Mouse (Mus musculus) embryonic facial prominence, embryonic 11.5 days (tissue): Measurements from ENCODE around the gene Ctbs. TPM values are rescaled to one million over a fixed set of nuclear protein-coding genes. Genes with fewer than 3 reads are reported as not detected.
A peak's percentile ranks its signal among the peaks of the same experiment; 100 is the strongest.

ENCODE experiments used
- ATAC-seq: fragments of 200-750 bp; cut with Nextera tagmentation; replicated peaks from 2 replicates; pipeline ENCODE4 v1.8.0; 2017; ENCODE audit warnings: low read depth; ENCODE audit not compliant: insufficient number of reproducible peaks, low FRiP score, low TSS enrichment
- DNase-seq: peaks from one replicate; pipeline ENCODE4 v3.0.0-alpha.2; 2015; ENCODE audit warnings: low spot score
- H3K27ac ChIP-seq: fragments of 300-500 bp; sonication (generic); replicated peaks from 2 replicates; pipeline ENCODE4 v1.5.1; 2014; ENCODE audit warnings: mild to moderate bottlenecking, low read depth, low read length, control low read depth
- H3K27me3 ChIP-seq: fragments of 300-500 bp; sonication (generic); 2 replicates; pipeline ENCODE4 v1.6.1; 2014; ENCODE audit warnings: mild to moderate bottlenecking, low read length, moderate library complexity, mixed read lengths; ENCODE audit not compliant: control insufficient read depth, insufficient read depth
- H3K36me3 ChIP-seq: fragments of 300-500 bp; sonication (generic); replicated peaks from 2 replicates; pipeline ENCODE4 v1.6.1; 2014; ENCODE audit warnings: low read depth, mild to moderate bottlenecking, low read length, moderate library complexity, mixed read lengths; ENCODE audit not compliant: control insufficient read depth, insufficient read depth
- H3K4me1 ChIP-seq: fragments of 300-500 bp; sonication (generic); 2 replicates; pipeline ENCODE4 v1.6.1; 2014; ENCODE audit warnings: low read length, mixed read lengths; ENCODE audit not compliant: control insufficient read depth, insufficient read depth
- H3K4me2 ChIP-seq: fragments of 300-500 bp; sonication (generic); 2 replicates; pipeline ENCODE4 v1.6.1; 2014; ENCODE audit warnings: low read depth, mild to moderate bottlenecking, control low read depth, low read length, moderate library complexity
- H3K4me3 ChIP-seq: fragments of 300-500 bp; sonication (generic); 2 replicates; pipeline ENCODE4 v1.5.1; 2014; ENCODE audit warnings: low read depth, low read length, control low read depth
- H3K9ac ChIP-seq: fragments of 300-500 bp; sonication (generic); replicated peaks from 2 replicates; pipeline ENCODE4 v1.6.1; 2014; ENCODE audit warnings: mild to moderate bottlenecking, control low read depth, low read length
- H3K9me3 ChIP-seq: fragments of 300-500 bp; sonication (generic); replicated peaks from 2 replicates; pipeline ENCODE4 v1.6.1; 2016; ENCODE audit warnings: mild to moderate bottlenecking, low read length, inconsistent platforms, mixed read lengths; ENCODE audit not compliant: control insufficient read depth
- WGBS: fragments of 180-500 bp; shearing (Covaris S2); extraction: QIAGEN DNeasy Blood & Tissue Kit; methylation state at CpG from one replicate; pipeline ENCODE4 v1.1.7; 2014; 5-methylcytosine and 5-hydroxymethylcytosine counted together
- polyA plus RNA-seq: library from polyadenylated mRNA; unstranded; fragments of >200 nt; fragmentation: Nextera tagmentation; extraction: Ambion mirVana; gene quantifications from 2 replicates; pipeline ENCODE4 v1.2.1, GENCODE M21; 2014

Ctbs gene
- 6.1 and 6.7 TPM in 2 replicates for polyA plus RNA-seq

- Histone ChIP-seq H3K36me3 (no peaks in the 10 kb centered on the region), H3K4me3 (peak within 1 kb of the TSS; percentile 58), H3K27ac (no peak within 1 kb of the TSS; the same call in 1 of the 2 replicates), H3K9ac (peak within 1 kb of the TSS; percentile 74), H3K4me1 (no peaks in the 10 kb centered on the region), H3K4me2 (peak within 1 kb of the TSS; percentile 65), H3K9me3 (no peaks in the 10 kb centered on the region), H3K27me3 (no peaks in the 10 kb centered on the region)
- no peak for DNase-seq
- 56% methylated on average over 9 of the region's 9 CpGs for WGBS
- ATAC-seq = no peak
Observed at GRCm38 (mm10) chr3:146449745-146450250, at the start of gene Ctbs. Ctbs (plus strand) TSS chr3:146449795.

GRCm38 (mm10) chr3:146403770-146404169 is 45.8 kb upstream of the Ctbs start:
- DNase-seq = no peak
- Histone ChIP-seq H3K36me3 (no peaks in the 10 kb centered on the region), H3K27ac (no peak overlapping the region), H3K4me1 (no peaks in the 10 kb centered on the region; the same call in 1 of the 2 replicates), H3K9me3 (no peaks in the 10 kb centered on the region), H3K9ac (peak overlapping the region; percentile 85), H3K4me2 (peak overlapping the region; percentile 68), H3K4me3 (peak overlapping the region; percentile 93), H3K27me3 (no peaks in the 10 kb centered on the region)
- no peak for ATAC-seq
- 41% methylated on average over 3 of the region's 3 CpGs for WGBS

DNA sequence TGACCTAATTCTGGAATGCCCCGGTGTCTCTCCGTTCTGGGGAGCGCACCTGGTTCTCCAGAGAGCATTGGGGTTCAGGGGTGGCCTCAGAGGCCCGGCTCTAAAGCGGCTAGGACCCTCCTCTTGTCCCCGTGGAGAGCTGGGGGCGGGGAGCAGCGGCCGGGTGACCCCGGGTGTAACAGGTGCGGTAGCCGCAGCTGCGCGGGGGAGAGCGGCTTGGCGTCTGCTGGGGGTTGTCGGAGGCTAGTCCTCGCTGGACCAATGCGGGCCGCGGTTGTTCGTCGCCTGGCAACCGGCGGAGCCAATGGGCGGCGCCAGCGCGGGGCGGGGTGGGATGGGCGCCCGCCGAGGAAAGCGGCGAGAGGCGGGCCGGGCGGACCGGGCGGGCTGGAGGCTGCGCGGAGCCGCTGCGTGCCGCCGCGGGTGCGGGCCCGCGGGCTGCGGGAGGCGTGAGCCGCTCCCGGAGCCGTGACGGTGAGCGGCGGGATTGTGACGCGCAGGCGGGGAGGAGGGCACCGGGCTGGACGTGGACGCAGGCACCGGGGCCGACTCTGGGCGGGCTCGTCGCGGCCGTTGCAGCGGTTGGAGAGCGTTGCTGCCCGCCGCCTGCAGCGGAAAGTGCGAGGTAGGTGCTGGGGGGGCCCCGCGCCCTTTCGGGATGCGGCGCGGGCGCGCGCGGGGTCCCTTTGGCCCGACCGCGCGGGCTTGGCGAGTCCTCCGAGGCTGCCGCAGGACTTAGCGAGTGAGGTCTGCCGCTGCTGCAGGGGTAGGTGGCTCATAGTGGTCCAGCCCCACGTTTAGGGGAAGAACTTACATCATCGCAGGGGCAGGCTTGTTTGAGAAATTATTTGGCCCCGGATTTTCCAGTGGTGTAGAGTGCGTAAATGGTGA is 45.0 kb upstream of the Ctbs start, which contains the start of gene Ssx2ip:
Gene Ssx2ip, plus strand, starts transcription at position 332 of the 891 bp plus-strand sequence.
- peak within 1 kb of the TSS; percentile 64 for H3K27ac ChIP-seq
- under 1% methylated on average over 71 of the region's 100 CpGs for WGBS
- H3K4me3 ChIP-seq = peak within 1 kb of the TSS; percentile 93
- DNase-seq = peak; percentile 96
- peak within 1 kb of the TSS; percentile 85 for H3K9ac ChIP-seq
- H3K4me1 ChIP-seq = no peaks in the 10 kb centered on the region; the same call in 1 of the 2 replicates
- H3K9me3 ChIP-seq = no peaks in the 10 kb centered on the region
- no peaks in the 10 kb centered on the region for H3K36me3 ChIP-seq
- H3K4me2 ChIP-seq = peak within 1 kb of the TSS; percentile 68
- ATAC-seq = peak; percentile 97
- no peaks in the 10 kb centered on the region for H3K27me3 ChIP-seq

- peak overlapping the region; percentile 93 for H3K4me3 ChIP-seq
- H3K9ac ChIP-seq = peak overlapping the region; percentile 85
- DNase-seq (peak; percentile 14), ATAC-seq (no peak)
- no peaks in the 10 kb centered on the region for H3K27me3 ChIP-seq
- no peaks in the 10 kb centered on the region for H3K36me3 ChIP-seq
- WGBS = 28% methylated on average over 18 of the region's 18 CpGs
- H3K27ac ChIP-seq = no peak overlapping the region; the same call in 1 of the 2 replicates
- H3K9me3 ChIP-seq = no peaks in the 10 kb centered on the region
- peak overlapping the region; percentile 68 for H3K4me2 ChIP-seq
- no peaks in the 10 kb centered on the region; the same call in 1 of the 2 replicates for H3K4me1 ChIP-seq
Observed at GRCm38 (mm10) chr3:146405213-146406006, 44.2 kb upstream of the Ctbs start.

- no peaks in the 10 kb centered on the region for H3K27me3 ChIP-seq
Observed at GRCm38 (mm10) chr3:146406007-146406341, 43.6 kb upstream of the Ctbs start.

DNA sequence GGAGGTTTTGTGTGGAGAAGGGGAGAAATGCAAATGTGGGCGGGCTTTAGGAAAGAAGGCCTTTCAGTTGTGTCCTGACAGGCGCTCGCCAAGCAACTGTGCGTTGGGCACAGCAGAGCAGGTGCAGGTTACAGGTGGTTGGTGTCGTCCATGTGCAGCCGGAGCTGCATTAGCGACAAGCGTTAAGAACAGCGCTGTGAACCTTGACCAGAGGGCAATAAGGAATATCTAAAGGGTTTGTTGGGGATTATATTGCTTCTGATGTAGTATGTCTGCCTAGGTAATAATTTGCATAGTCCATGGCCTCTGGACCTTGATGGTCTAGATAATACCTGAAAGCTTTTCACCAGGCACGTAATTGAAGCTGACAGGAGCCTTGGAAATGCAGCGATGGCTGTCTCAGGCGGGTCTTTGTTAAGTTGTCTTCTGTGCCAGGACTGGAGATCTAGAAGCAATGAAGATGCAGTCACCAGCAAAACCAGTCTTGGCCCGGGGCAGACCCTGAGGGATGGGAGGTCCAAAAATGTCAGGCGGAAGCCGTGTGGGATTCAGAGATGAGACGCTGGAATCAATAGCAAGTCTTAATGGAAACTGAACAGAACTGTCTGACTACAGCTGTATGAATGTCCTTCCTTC is 42.4 kb upstream of the Ctbs start:
- WGBS = 82% methylated on average over 16 of the region's 16 CpGs
- ATAC-seq = no peak
- H3K27ac ChIP-seq = no peak overlapping the region
- no peaks in the 10 kb centered on the region for H3K36me3 ChIP-seq
- no peaks in the 10 kb centered on the region for H3K27me3 ChIP-seq
- DNase-seq = no peak
- no peak overlapping the region for H3K9ac ChIP-seq
- no peak overlapping the region for H3K4me2 ChIP-seq
- no peak overlapping the region for H3K4me3 ChIP-seq
- no peaks in the 10 kb centered on the region for H3K9me3 ChIP-seq
- H3K4me1 ChIP-seq = no peaks in the 10 kb centered on the region; the same call in 1 of the 2 replicates

More at GRCm38 (mm10) chr3:146406007-146406341, 43.6 kb upstream of the Ctbs start:
- DNase-seq (peak; percentile 70), ATAC-seq (peak; percentile 31; the same call in 1 of the 2 replicates)
- H3K4me3 ChIP-seq = no peak overlapping the region; the same call in 1 of the 2 replicates
- H3K9me3 ChIP-seq = no peaks in the 10 kb centered on the region
- no peak overlapping the region for H3K27ac ChIP-seq
- H3K9ac ChIP-seq = no peak overlapping the region
- peak overlapping the region; percentile 68 for H3K4me2 ChIP-seq
- H3K4me1 ChIP-seq = no peaks in the 10 kb centered on the region; the same call in 1 of the 2 replicates
- WGBS = 43% methylated on average over 5 of the region's 5 CpGs
- no peaks in the 10 kb centered on the region for H3K36me3 ChIP-seq

- no peak overlapping the region for H3K9ac ChIP-seq
- 81% methylated on average over 7 of the region's 7 CpGs for WGBS
Observed at GRCm38 (mm10) chr3:146410114-146410513, 39.5 kb upstream of the Ctbs start.

More at GRCm38 (mm10) chr3:146410114-146410513, 39.5 kb upstream of the Ctbs start:
- Histone ChIP-seq H3K36me3 (no peaks in the 10 kb centered on the region), H3K9me3 (no peaks in the 10 kb centered on the region), H3K27ac (no peak overlapping the region), H3K27me3 (no peaks in the 10 kb centered on the region), H3K4me2 (no peak overlapping the region), H3K4me3 (no peak overlapping the region), H3K4me1 (no peaks in the 10 kb centered on the region; the same call in 1 of the 2 replicates)
- ATAC-seq (no peak), DNase-seq (no peak)
